Mouse (Mus musculus): ENCODE measurements at regions not wholly inside any gene's neighbourhood (a gene's known extent, or its start where the extent isn't known, plus 50 kb on each side); places are given as distances from the start of the nearest gene placed in this dataset.

DNA sequence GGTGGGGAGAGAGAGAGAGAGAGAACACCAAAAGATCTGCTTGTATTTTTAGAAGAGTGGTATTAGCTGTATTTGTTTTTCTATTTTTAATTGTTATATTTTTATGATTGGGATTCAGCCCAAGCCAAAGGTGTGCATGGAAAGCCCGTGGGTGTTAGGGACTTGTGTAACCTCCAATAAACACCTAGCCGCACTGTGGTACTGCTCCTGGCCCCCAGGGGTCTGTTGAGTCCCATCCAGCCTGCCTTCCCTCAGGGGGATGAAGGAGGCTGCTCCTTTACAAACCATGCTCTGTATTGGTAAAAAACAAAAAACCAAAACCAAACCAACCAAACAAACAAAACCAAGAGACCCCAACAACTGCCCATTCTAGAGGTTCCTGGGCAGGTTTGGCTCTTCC, 531.7 kb downstream of the Zfp704 start:
- TF ChIP-seq GATA1 (IDR thresholded peaks at IDR 0.05; ENCODE audit: borderline replicate concordance, low read length) (no peak), CTCF (IDR thresholded peaks at IDR 0.05; ENCODE audit: low read depth, low read length) (no peak), TAL1 (conservative IDR thresholded peaks at IDR 0.05; ENCODE audit: low read depth, low read length) (no peak), POLR2AphosphoS5 (IDR thresholded peaks at IDR 0.05; ENCODE audit: insufficient replicate concordance, low read depth, low read length) (no peak), GATA2 (IDR thresholded peaks at IDR 0.05; ENCODE audit: borderline replicate concordance, low read depth, low read length) (no peak)
